Mouse (Mus musculus): ENCODE measurements at regions not wholly inside any gene's neighbourhood (a gene's known extent, or its start where the extent isn't known, plus 50 kb on each side); places are given as distances from the start of the nearest gene placed in this dataset.
A peak's percentile ranks its signal among the peaks of the same experiment; 100 is the strongest.

- Histone ChIP-seq H3K27ac (ENCODE audit: low read length) (no peak overlapping the region), H3K4me3 (ENCODE audit: low read length) (no peak overlapping the region), H3K9ac (ENCODE audit: low read length) (no peak overlapping the region), H3K27me3 (ENCODE audit: control insufficient read depth, insufficient read depth, low read length) (0 out of 2 replicates have a peak, but pooled peaks cover 3% of the 10 kb centered on the region), H3K4me1 (ENCODE audit: control insufficient read depth, insufficient read depth, low read length) (no peaks in the 10 kb centered on the region), H3K9me3 (replicated peaks; ENCODE audit: control insufficient read depth, low read length) (no peaks in the 10 kb centered on the region), H3K36me3 (ENCODE audit: control insufficient read depth, insufficient read depth) (no peaks in the 10 kb centered on the region), H3K4me2 (ENCODE audit: low read depth, low read length) (no peak overlapping the region)
- WGBS, result 82% methylated on average over 3 of the region's 3 CpGs
- no peak for ATAC-seq (replicated peaks; ENCODE audit: extremely low read depth, insufficient read depth, low FRiP score)
Observed at GRCm38 (mm10) chr1:167905424-167905823, 216.4 kb downstream of the Lmx1a start.

GRCm38 (mm10) chr1:167912074-167912473, 223.0 kb downstream of the Lmx1a start:
- Histone ChIP-seq H3K36me3 (ENCODE audit: control insufficient read depth, insufficient read depth) (no peaks in the 10 kb centered on the region), H3K4me1 (ENCODE audit: control insufficient read depth, insufficient read depth, low read length) (no peaks in the 10 kb centered on the region), H3K9me3 (replicated peaks; ENCODE audit: control insufficient read depth, low read length) (no peaks in the 10 kb centered on the region), H3K27ac (ENCODE audit: low read length) (no peak overlapping the region), H3K9ac (ENCODE audit: low read length) (no peak overlapping the region), H3K4me2 (ENCODE audit: low read depth, low read length) (no peak overlapping the region), H3K4me3 (ENCODE audit: low read length) (no peak overlapping the region), H3K27me3 (ENCODE audit: control insufficient read depth, insufficient read depth, low read length) (0 out of 2 replicates have a peak, but pooled peaks cover 2% of the 10 kb centered on the region)
- 74% methylated on average over 3 of the region's 3 CpGs for WGBS
- ATAC-seq (replicated peaks; ENCODE audit: extremely low read depth, insufficient read depth, low FRiP score), result no peak

- Histone ChIP-seq H3K27me3 (ENCODE audit: control insufficient read depth, insufficient read depth, low read length) (0 out of 2 replicates have a peak, but pooled peaks cover 2% of the 10 kb centered on the region), H3K36me3 (ENCODE audit: control insufficient read depth, insufficient read depth) (no peaks in the 10 kb centered on the region), H3K27ac (ENCODE audit: low read length) (no peak overlapping the region), H3K4me3 (ENCODE audit: low read length) (no peak overlapping the region), H3K4me2 (ENCODE audit: low read depth, low read length) (no peak overlapping the region), H3K9ac (ENCODE audit: low read length) (no peak overlapping the region), H3K9me3 (replicated peaks; ENCODE audit: control insufficient read depth, low read length) (no peaks in the 10 kb centered on the region), H3K4me1 (ENCODE audit: control insufficient read depth, insufficient read depth, low read length) (no peaks in the 10 kb centered on the region)
- ATAC-seq (replicated peaks; ENCODE audit: extremely low read depth, insufficient read depth, low FRiP score), result no peak
- 37% methylated on average over 7 of the region's 7 CpGs for whole genome bisulfite sequencing
Observed at GRCm38 (mm10) chr1:167914982-167915561, 226.0 kb downstream of the Lmx1a start.

- 46% methylated on average over 6 of the region's 6 CpGs for WGBS
- no peak for ATAC-seq (replicated peaks; ENCODE audit: extremely low read depth, insufficient read depth, low FRiP score)
- H3K27ac ChIP-seq (ENCODE audit: low read length), result no peak overlapping the region
Observed at GRCm38 (mm10) chr1:167915578-167916275, 226.7 kb downstream of the Lmx1a start.

GRCm38 (mm10) chr1:167922917-167923316, 233.9 kb downstream of the Lmx1a start:
- no peak for ATAC-seq (replicated peaks; ENCODE audit: extremely low read depth, insufficient read depth, low FRiP score)
- no peak overlapping the region for H3K27ac ChIP-seq (ENCODE audit: low read length)
- H3K4me1 ChIP-seq (ENCODE audit: control insufficient read depth, insufficient read depth, low read length), result no peaks in the 10 kb centered on the region

More at GRCm38 (mm10) chr1:167915578-167916275, 226.7 kb downstream of the Lmx1a start:
- Histone ChIP-seq H3K4me1 (ENCODE audit: control insufficient read depth, insufficient read depth, low read length) (no peaks in the 10 kb centered on the region), H3K9ac (ENCODE audit: low read length) (no peak overlapping the region), H3K27me3 (ENCODE audit: control insufficient read depth, insufficient read depth, low read length) (0 out of 2 replicates have a peak, but pooled peaks cover 2% of the 10 kb centered on the region), H3K4me3 (ENCODE audit: low read length) (no peak overlapping the region), H3K9me3 (replicated peaks; ENCODE audit: control insufficient read depth, low read length) (no peaks in the 10 kb centered on the region), H3K36me3 (ENCODE audit: control insufficient read depth, insufficient read depth) (no peaks in the 10 kb centered on the region), H3K4me2 (ENCODE audit: low read depth, low read length) (no peak overlapping the region)

GRCm38 (mm10) chr1:167928060-167928467, 239.0 kb downstream of the Lmx1a start:
- Histone ChIP-seq H3K4me1 (ENCODE audit: control insufficient read depth, insufficient read depth, low read length) (no peaks in the 10 kb centered on the region), H3K9me3 (replicated peaks; ENCODE audit: control insufficient read depth, low read length) (peaks cover 5% of the 10 kb centered on the region; the same call in 1 of the 2 replicates), H3K9ac (ENCODE audit: low read length) (no peak overlapping the region), H3K4me2 (ENCODE audit: low read depth, low read length) (no peak overlapping the region), H3K4me3 (ENCODE audit: low read length) (no peak overlapping the region), H3K36me3 (ENCODE audit: control insufficient read depth, insufficient read depth) (no peaks in the 10 kb centered on the region), H3K27me3 (ENCODE audit: control insufficient read depth, insufficient read depth, low read length) (peaks cover 16% of the 10 kb centered on the region), H3K27ac (ENCODE audit: low read length) (no peak overlapping the region)
- WGBS, result 12% methylated on average over 4 of the region's 4 CpGs
- ATAC-seq (replicated peaks; ENCODE audit: extremely low read depth, insufficient read depth, low FRiP score), result no peak

More at GRCm38 (mm10) chr1:167922917-167923316, 233.9 kb downstream of the Lmx1a start:
- Histone ChIP-seq H3K4me3 (ENCODE audit: low read length) (no peak overlapping the region), H3K9ac (ENCODE audit: low read length) (no peak overlapping the region), H3K9me3 (replicated peaks; ENCODE audit: control insufficient read depth, low read length) (no peaks in the 10 kb centered on the region), H3K4me2 (ENCODE audit: low read depth, low read length) (no peak overlapping the region), H3K27me3 (ENCODE audit: control insufficient read depth, insufficient read depth, low read length) (peaks cover 5% of the 10 kb centered on the region; the same call in 1 of the 2 replicates), H3K36me3 (ENCODE audit: control insufficient read depth, insufficient read depth) (no peaks in the 10 kb centered on the region)
- WGBS, result 82% methylated on average over 7 of the region's 7 CpGs

- H3K9me3 ChIP-seq (replicated peaks; ENCODE audit: control insufficient read depth, low read length), result peaks cover 5% of the 10 kb centered on the region; the same call in 1 of the 2 replicates
- no peak for ATAC-seq (replicated peaks; ENCODE audit: extremely low read depth, insufficient read depth, low FRiP score)
- H3K4me1 ChIP-seq (ENCODE audit: control insufficient read depth, insufficient read depth, low read length), result no peaks in the 10 kb centered on the region
- H3K4me2 ChIP-seq (ENCODE audit: low read depth, low read length), result peak overlapping the region; percentile 93
- 2% methylated on average over 28 of the region's 28 CpGs for WGBS
- H3K36me3 ChIP-seq (ENCODE audit: control insufficient read depth, insufficient read depth), result no peaks in the 10 kb centered on the region
- no peak overlapping the region for H3K27ac ChIP-seq (ENCODE audit: low read length)
- H3K4me3 ChIP-seq (ENCODE audit: low read length), result peak overlapping the region; percentile 54
- peak overlapping the region; percentile 65 for H3K9ac ChIP-seq (ENCODE audit: low read length)
- H3K27me3 ChIP-seq (ENCODE audit: control insufficient read depth, insufficient read depth, low read length), result peaks cover 16% of the 10 kb centered on the region
Observed at GRCm38 (mm10) chr1:167929729-167930341, 240.8 kb downstream of the Lmx1a start.

- H3K4me1 ChIP-seq (ENCODE audit: control insufficient read depth, insufficient read depth, low read length), result no peaks in the 10 kb centered on the region
- H3K9ac ChIP-seq (ENCODE audit: low read length), result no peak overlapping the region
- no peak overlapping the region for H3K27ac ChIP-seq (ENCODE audit: low read length)
- H3K9me3 ChIP-seq (replicated peaks; ENCODE audit: control insufficient read depth, low read length), result peaks cover 5% of the 10 kb centered on the region; the same call in 1 of the 2 replicates
- H3K36me3 ChIP-seq (ENCODE audit: control insufficient read depth, insufficient read depth), result no peaks in the 10 kb centered on the region
- H3K4me2 ChIP-seq (ENCODE audit: low read depth, low read length), result no peak overlapping the region
- H3K4me3 ChIP-seq (ENCODE audit: low read length), result no peak overlapping the region
- 47% methylated on average over 2 of the region's 2 CpGs for WGBS
- ATAC-seq (replicated peaks; ENCODE audit: extremely low read depth, insufficient read depth, low FRiP score), result no peak
- peaks cover 16% of the 10 kb centered on the region for H3K27me3 ChIP-seq (ENCODE audit: control insufficient read depth, insufficient read depth, low read length)
Observed at GRCm38 (mm10) chr1:167932088-167932487, 243.1 kb downstream of the Lmx1a start.

- Histone ChIP-seq H3K27me3 (ENCODE audit: control insufficient read depth, insufficient read depth, low read length) (no peaks in the 10 kb centered on the region), H3K4me1 (ENCODE audit: control insufficient read depth, insufficient read depth, low read length) (no peaks in the 10 kb centered on the region), H3K9me3 (replicated peaks; ENCODE audit: control insufficient read depth, low read length) (no peaks in the 10 kb centered on the region), H3K36me3 (ENCODE audit: control insufficient read depth, insufficient read depth) (no peaks in the 10 kb centered on the region), H3K9ac (ENCODE audit: low read length) (no peak overlapping the region), H3K27ac (ENCODE audit: low read length) (no peak overlapping the region), H3K4me2 (ENCODE audit: low read depth, low read length) (no peak overlapping the region), H3K4me3 (ENCODE audit: low read length) (no peak overlapping the region)
- WGBS, result 63% methylated on average over 4 of the region's 4 CpGs
- ATAC-seq (replicated peaks; ENCODE audit: extremely low read depth, insufficient read depth, low FRiP score), result no peak
Observed at GRCm38 (mm10) chr1:167936726-167937125, 247.7 kb downstream of the Lmx1a start.

All from heart, embryonic 16.5 days (tissue).